Mouse (Mus musculus) telencephalon, adult 2 months (tissue): ENCODE measurements at regions not wholly inside any gene's neighbourhood (a gene's known extent, or its start where the extent isn't known, plus 50 kb on each side); places are given as distances from the start of the nearest gene placed in this dataset.
"Not testable (repeated sequence)": the region's sequence is repeated elsewhere in the genome, so short reads cannot be mapped to it uniquely, and the experiment has no call there.

ENCODE experiments used
- DNase-seq: peaks from one replicate; pipeline ENCODE4 v3.0.0-alpha.2; 2011; ENCODE audit warnings: low read depth, low spot score

DNA sequence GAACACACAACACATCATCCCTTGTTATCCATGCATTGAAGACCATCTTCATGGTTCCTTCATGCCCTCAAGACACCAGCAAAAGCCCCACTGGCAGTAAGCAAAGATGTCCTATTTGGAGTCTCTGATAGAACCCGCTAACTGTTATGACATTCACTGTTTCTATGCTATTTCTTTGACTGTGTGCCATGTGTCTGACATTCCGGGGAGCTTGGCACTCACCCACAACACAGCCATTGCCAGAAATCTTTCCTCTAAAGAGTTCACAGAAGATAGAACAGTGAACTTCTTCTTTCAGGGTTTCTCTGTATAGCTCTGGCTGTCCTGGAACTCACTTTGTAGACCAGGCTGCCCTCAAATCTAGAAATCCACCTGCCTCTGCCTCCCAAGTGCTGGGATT is 261.2 kb downstream of the Setd4 start:
- DNase-seq = no peak

GRCm38 (mm10) chr16:93341791-93342190 is 262.1 kb downstream of the Setd4 start:
- DNase-seq = no peak

DNA sequence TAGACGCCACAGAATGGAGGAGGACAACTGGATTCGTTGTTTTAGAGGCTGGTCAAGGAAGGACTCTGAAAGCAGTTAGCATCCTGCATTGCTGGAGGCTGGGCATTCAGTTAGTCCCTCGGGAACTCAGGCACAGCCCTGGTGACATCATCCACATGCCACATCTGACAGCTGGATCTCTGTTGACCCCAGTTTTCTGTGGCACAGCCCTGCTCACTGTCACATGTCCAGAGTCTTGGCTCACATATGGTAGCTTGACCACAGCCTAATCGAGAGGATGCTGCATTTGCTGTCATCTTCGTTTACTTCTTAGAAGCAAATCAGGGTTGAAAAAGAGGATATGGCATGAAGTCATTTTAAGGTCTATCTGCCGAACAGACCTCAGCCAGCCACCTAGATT is 265.1 kb downstream of the Setd4 start:
- no peak for DNase-seq

DNA sequence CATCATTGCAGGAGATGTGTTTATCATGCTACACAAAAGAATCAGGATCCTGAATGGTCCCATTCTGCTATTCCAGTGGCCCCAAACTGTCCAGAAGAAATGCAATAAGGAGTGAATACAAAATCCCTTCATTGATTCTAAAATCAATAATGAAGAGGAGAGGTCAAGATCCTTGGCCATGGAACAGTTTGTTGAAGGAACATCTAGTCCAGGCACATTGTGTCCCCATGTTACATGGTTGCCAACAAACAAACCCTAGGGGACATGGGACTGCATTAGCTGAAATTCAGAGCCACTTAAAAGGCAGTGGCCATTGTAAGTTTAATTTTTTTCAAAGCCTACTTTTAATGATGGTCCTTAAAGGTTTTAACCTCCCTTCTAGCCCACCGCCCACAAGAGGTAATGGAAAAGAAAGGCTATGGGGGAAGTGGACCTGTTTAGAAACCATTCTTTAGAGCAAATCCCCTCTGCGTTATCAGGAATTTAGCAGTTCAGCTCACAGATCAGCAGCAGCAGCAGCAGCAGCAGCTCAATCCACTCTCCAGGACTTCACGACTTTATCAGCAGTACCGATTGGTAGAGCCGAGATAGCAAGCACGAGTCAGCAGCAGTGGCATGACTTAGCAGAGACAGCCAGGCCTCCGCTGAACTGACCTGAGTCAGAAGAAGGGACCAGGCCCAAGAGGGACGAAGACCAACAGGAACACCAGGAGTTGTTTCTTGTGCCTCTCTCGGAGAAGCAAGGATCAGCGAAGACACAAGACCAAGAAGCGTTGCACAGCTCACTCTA is 268.3 kb downstream of the Setd4 start:
- DNase-seq = no peak

GRCm38 (mm10) chr16:93333654-93334053 is 270.2 kb downstream of the Setd4 start:
- no peak for DNase-seq

DNA sequence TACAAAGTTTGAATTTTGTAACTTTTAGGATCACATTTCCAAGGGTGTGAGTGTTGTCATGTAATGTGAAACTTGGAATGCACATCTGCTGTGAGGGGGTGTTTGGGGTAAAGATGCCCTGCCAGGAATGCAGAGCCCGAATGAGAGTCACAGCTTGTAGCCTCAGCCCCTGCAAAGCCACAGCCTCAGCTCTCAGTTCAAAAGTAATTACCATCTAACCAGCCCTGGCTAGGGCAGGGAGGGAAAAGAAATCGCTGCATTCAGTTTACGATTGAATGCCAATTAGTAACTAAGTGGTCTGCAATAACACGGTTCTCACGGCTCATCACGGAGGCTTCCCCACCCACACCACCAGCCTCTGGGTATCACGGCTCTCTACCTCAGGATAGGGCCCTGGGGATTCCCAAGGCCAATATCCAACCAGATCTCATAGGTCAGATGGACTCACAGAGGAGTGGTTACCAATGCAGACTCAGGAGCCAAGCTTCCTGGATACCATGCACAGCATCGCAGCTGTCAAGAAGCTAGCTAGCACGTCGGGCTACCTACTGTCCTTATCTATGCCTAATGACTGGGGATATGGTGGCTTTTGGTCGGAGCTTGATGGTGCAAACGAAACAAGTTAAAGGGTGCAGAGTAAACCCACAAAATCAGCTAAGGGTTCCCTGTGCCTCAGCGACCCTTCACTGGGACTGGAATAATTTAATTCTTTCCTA is 275.0 kb downstream of the Setd4 start:
- DNase-seq = no peak

DNA sequence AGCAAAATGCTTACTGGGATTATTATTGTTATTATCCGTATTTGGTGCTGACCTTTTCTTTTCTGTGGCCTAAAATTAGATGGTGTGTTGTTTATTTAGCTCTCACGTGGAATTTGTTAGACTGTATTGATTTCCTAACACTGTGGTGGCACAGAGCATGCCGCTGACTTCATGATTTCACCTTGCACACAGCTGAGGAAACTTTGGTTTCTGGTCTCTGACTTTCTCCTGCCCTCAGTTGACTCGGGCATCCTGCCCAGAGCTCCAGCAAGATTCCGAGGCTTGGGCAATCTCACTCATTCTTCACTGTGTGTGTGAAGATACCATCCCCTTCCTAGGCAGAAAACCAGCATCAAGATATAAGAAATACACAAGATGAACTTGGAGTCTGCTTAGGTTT is 279.0 kb downstream of the Setd4 start:
- DNase-seq = no peak

GRCm38 (mm10) chr16:93323172-93323571 is 280.7 kb downstream of the Setd4 start:
- no peak for DNase-seq

- no peak for DNase-seq
These were observed 284.3 kb downstream of the Setd4 start for GRCm38 (mm10) chr16:93319581-93319980.

DNA sequence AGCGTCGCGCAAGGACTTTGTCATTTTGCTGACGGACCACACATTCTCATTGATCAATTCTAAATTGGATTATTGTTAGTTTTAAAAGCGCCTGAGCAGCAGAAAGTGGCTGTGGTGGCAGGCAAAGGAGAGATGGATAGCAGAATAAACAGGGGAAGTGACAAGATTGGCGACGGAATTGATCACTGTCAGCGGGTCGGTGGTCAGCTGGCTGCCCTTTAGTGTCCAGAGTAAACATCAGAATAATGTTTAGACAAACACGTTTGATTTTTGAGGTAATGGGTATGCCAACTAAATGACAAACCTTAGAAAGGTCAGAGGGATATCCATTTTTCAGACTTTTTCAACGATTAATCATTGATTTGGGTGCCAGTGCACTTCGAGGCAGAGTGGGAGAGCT is 292.2 kb downstream of the Setd4 start:
- no peak for DNase-seq

DNA sequence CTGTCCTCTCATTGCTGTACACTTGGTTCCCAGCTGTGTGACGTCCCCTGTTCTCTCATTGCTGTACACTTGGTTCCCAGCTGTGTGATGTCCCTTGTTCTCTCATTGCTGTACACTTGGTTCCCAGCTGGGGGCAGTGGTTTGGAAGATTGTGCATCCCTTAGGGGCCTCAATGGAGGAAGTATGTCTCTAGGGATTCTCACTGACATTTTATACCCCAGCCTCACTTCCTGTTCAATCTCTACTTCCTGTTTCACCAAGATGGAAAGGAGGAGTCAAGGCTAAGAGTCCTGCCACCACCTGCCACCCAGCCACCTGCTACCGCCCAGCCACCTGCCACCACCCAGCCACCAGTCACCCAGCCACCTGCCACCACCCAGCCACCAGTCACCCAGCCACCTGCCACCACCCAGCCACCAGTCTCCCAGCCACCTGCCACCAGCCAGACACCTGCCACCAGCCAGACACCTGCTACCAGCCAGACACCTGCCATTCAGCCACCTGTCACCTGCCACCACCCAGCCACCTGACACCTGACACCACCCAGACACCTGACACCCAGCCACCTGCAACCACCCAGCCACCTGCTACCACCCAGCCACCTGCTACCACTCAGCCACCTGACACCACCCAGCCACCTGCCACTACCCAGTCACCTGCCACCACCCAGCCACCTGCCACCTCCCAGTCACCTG is 295.1 kb downstream of the Setd4 start:
- no peak for DNase-seq

GRCm38 (mm10) chr16:93306951-93307350 is 296.9 kb downstream of the Setd4 start:
- no peak for DNase-seq

DNA sequence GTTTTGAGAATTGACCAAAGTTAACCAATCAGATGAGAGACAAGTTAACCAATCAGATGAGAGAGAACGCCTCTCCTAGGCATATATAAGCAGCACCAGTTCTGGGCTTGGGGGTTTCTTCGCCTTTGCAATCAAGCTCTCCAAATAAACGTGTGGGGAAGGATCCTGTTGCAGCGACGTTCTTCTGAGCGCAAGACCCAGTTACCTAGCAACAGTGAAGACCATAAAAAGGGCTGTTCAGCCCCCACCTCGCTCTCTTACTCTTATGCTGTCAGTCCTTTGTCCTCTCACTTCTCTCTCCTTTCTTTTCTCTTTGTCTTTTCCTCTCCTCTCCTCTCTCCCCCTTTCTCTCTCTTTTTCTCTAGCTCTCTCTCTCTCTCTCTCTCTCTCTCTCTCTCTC is 297.7 kb downstream of the Setd4 start:
- not testable (repeated sequence) for DNase-seq

DNA sequence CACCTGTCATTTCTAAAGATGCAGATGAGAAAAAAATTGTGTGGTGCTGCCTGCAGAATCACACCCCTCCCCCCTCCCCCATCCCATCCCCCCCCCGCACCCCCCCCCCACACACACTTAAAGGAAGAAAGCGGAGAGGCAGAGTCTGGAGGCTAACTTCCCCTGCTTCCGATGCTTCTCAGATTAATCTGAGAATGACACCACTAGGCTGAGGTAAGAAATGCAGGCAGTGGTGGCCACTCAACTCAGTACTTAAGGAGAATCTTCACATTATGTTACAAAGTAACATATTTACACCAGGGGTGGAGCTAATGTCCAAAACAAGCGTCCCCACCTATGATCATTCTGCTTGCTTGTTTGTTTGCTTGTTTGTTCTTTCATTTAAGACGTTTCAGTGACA is 309.4 kb downstream of the Setd4 start:
- DNase-seq = no peak

- DNase-seq = peak; percentile 21
These were observed 310.8 kb downstream of the Setd4 start for GRCm38 (mm10) chr16:93292965-93293653.

DNA sequence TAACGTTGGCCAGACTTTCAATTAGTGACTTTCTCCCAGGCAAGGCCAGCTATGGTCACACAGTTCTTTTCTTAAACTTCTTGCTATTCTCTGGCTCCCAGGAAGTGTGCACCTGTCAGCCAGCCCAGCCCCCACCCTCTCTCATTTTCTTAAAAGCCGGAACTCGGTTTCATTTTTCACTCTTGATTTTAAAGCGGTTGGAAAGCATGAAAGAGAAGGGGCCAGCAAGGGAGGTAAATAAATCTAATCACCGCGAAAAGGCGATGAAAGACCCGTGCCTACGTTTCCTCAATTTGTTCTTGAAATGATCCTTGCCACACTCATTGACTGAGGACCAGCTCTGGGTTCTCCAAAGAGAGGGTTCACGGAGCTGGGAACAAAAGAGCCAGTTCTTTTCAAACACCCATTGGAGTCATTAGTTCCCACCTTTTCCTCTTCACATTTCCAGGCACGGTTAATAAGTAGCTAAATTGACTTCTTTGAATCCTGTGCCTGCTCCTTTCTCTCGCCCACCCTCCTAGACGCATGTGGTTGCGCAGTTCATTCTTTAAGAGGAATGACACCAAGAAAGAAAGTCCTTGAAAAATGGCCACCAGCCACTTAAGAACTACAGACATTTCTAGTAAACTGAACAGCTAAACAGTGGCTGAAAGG is 311.6 kb downstream of the Setd4 start:
- DNase-seq = no peak

GRCm38 (mm10) chr16:93288036-93288435 is 315.8 kb downstream of the Setd4 start:
- DNase-seq = no peak

DNA sequence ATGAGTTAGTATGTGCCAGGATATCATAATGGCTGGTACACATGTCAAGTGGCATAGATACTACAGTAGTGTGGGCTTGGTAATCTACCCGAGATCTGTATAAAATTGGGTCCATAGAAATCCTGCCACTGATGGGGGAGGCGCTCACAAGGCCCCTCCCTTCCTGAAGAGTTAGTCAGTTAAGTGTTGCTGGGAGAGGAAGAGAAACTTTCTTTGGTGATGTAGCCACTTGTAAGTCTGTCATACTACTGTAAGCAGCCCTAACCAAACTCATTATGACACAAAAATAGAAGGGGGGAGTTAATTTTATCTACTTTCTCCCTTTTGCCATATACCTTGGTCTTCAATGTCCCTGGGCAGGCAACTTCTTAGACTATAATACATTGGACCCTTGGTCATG is 316.3 kb downstream of the Setd4 start:
- DNase-seq = no peak

- no peak for DNase-seq
These were observed 317.0 kb downstream of the Setd4 start for GRCm38 (mm10) chr16:93286816-93287215.

DNA sequence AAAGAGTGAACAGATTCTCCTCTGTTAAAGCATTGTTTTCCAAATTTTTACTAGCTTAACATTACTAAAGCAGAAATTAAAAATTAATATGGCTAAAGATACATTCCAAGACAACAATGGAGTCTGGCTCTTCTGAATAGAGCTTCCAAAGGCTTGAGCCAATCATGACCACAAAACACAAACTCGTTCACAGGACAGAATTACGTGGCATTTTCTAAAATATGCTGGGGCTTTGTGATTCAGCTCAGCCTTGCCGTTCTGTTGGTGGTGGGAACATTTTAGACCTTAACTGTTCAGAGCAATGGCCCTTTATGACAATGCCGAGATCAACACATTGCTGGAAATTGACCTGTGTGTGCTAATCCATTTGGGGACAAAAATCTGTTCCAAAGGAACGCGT is 318.7 kb downstream of the Setd4 start:
- no peak for DNase-seq

DNA sequence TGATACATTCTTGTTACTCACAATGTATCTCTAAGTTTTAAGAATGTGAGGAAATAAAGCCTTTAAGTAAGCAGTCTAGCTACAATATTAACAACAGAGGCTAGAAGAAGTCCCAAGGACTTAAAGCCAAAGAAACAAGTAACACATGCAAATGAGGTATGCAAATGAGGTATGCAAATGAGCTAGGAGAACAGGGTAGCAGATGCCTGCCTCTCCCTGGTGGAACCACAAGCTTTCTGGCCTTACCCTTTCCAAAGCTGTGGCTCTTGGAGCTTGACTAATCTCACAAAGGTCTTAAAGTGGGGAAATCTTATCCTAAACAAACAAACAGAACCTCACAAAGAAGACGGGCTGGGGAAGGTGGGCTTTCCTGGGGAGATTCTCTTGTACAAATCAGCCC is 322.1 kb downstream of the Setd4 start:
- DNase-seq = no peak

DNA sequence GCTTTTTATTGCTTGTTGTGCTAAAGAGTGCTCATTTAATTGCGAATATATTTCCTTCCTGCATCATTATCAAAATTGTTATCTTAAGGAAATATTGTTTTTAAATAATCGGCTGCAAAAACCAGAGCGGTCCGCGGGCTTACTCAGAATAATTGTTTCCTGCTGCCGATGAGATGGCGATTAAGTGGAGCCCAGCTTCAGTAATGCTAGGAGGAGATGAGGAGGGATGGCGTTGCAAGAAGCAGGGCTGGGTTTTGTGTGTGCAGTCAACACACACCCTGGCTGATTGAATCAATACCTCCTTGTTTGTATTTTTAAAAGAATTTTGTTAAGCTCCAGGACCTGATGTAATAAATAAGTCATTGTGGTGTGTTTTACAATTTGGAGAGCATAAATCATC is 331.2 kb downstream of the Setd4 start:
- no peak for DNase-seq
